Mouse (Mus musculus) lung, postnatal 0 days (tissue): Measurements from ENCODE around the gene Gfer. TPM values are rescaled to one million over a fixed set of nuclear protein-coding genes. Genes with fewer than 3 reads are reported as not detected.

Experiments used
- ATAC-seq: fragments of 200-750 bp; cut with Nextera tagmentation; 2 replicates; pipeline ENCODE4 v1.8.0; 2017; ENCODE audit warnings: moderate library complexity
- DNase-seq: peaks from one replicate; pipeline ENCODE4 v3.0.0-alpha.2; 2016; ENCODE audit warnings: low spot score
- H3K27ac ChIP-seq: fragments of 300-500 bp; sonication (generic); 2 replicates; pipeline ENCODE4 v1.5.1; 2014; ENCODE audit warnings: antibody characterized with exemption, mild to moderate bottlenecking, low read length, mixed read lengths
- H3K27me3 ChIP-seq: fragments of 300-500 bp; sonication (generic); replicated peaks from 2 replicates; pipeline ENCODE4 v1.6.1; 2014; ENCODE audit warnings: low read length, mixed read lengths; ENCODE audit not compliant: insufficient read depth
- H3K36me3 ChIP-seq: fragments of 300-500 bp; sonication (generic); 2 replicates; pipeline ENCODE4 v1.6.1; 2014; ENCODE audit warnings: low read length, mixed read lengths; ENCODE audit not compliant: insufficient read depth
- H3K4me1 ChIP-seq: fragments of 300-500 bp; sonication (generic); 2 replicates; pipeline ENCODE4 v1.6.1; 2014; ENCODE audit warnings: antibody characterized with exemption, low read depth, low read length, mixed read lengths; ENCODE audit not compliant: insufficient read depth
- H3K4me2 ChIP-seq: fragments of 300-500 bp; sonication (generic); replicated peaks from 2 replicates; pipeline ENCODE4 v1.6.1; 2014; ENCODE audit warnings: low read depth, mild to moderate bottlenecking, low read length, moderate library complexity, mixed read lengths
- H3K4me3 ChIP-seq: fragments of 300-500 bp; sonication (generic); 2 replicates; pipeline ENCODE4 v1.5.1; 2014; ENCODE audit warnings: low read depth, low read length
- H3K9ac ChIP-seq: fragments of 300-500 bp; sonication (generic); replicated peaks from 2 replicates; pipeline ENCODE4 v1.6.1; 2014; ENCODE audit warnings: low read depth, mild to moderate bottlenecking
- H3K9me3 ChIP-seq: fragments of 300-500 bp; sonication (generic); 2 replicates; pipeline ENCODE4 v1.6.1; 2016; ENCODE audit warnings: low read length, mixed read lengths
- CTCF ChIP-seq: IDR thresholded peaks from 2 replicates; pipeline ENCODE4 v1.5.1; 2016; ENCODE audit warnings: antibody characterized with exemption, mild to moderate bottlenecking
- EP300 ChIP-seq: IDR thresholded peaks from 2 replicates; pipeline ENCODE4 v1.6.1; 2016; ENCODE audit warnings: antibody characterized with exemption, mild to moderate bottlenecking, control low read depth
- WGBS: fragments of 180-500 bp; shearing (Covaris S2); extraction: QIAGEN DNeasy Blood & Tissue Kit; methylation state at CpG from one replicate; pipeline ENCODE4 v1.1.7; 2014; 5-methylcytosine and 5-hydroxymethylcytosine counted together
- polyA plus RNA-seq: library from polyadenylated mRNA; unstranded; fragments of >200 nt; fragmentation: Nextera tagmentation; extraction: Ambion mirVana; gene quantifications from 2 replicates; pipeline ENCODE4 v1.2.1, GENCODE M21; 2015

Gfer gene
- polyA plus RNA-seq, 1 experiment from 2014 or later, result 26.1 TPM

DNA sequence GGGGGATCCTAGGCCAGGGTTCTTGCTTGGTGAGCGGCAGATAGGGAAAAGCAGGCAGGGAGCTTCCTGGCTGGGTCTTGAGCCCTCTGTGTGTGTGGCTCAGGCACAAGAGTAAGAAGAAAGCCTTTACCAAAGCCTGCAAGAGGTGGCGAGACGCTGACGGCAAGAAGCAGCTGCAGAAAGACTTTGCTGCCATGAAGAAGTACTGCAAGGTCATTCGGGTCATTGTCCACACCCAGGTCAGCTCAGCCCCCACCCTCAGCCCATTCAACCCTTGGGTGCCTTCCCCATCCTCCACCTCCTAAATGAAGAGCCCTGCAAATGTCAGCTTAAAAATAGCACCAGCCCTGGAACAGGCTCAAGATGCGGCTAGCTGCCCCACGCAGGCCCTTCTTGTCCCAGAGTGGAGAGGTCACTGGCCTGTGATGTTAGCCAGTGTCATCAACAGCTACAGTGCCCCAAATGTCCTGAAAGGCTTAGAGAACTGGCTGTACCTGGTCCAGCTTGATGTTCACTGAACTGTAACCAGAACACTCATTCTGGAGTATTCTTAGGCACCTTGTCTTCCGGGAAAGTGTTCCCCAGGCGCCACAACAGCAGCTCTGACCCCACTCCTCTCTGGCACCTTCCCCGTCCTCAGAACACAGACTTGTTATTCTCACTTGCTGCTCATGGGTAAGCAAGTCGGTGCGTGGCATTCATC lies 36.4 kb upstream of the Gfer start:
- ATAC-seq (no peak), DNase-seq (no peak)
- WGBS, result 75% methylated on average over 12 of the region's 12 CpGs
- TF ChIP-seq EP300 (no peak), CTCF (no peak)
- H3K9ac ChIP-seq, result no peak overlapping the region
- no peaks in the 10 kb centered on the region for H3K9me3 ChIP-seq
- no peaks in the 10 kb centered on the region for H3K36me3 ChIP-seq
- H3K4me1 ChIP-seq, result peaks cover 7% of the 10 kb centered on the region; the same call in 1 of the 2 replicates
- no peaks in the 10 kb centered on the region for H3K27me3 ChIP-seq
- H3K4me2 ChIP-seq, result no peak overlapping the region
- H3K27ac ChIP-seq, result no peak overlapping the region
- H3K4me3 ChIP-seq, result no peak overlapping the region

DNA sequence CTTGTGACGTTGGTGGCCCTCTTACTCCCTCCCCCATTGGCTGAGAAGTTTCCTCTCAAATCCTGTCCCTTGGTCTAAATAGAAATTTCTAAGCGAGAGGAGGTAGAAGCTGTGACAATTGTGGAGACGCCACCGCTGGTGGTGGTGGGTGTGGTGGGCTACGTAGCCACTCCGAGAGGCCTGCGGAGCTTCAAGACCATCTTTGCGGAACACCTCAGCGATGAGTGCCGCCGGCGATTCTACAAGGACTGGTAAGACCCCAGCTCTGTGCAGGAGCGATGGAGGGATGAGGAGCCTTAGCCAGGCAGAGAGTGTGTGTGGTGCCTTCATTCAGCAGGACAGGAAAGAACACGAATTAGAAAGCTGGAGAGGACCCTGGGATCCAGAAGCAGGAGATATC lies 34.8 kb upstream of the Gfer start:
- DNase-seq, result no peak
- no peaks in the 10 kb centered on the region for H3K9me3 ChIP-seq
- no peaks in the 10 kb centered on the region for H3K36me3 ChIP-seq
- TF ChIP-seq CTCF, result no peak
- no peak for TF ChIP-seq EP300
- H3K9ac ChIP-seq, result no peak overlapping the region
- no peaks in the 10 kb centered on the region; the same call in 1 of the 2 replicates for H3K4me1 ChIP-seq
- WGBS, result 80% methylated on average over 14 of the region's 14 CpGs
- no peak overlapping the region for H3K4me3 ChIP-seq
- H3K4me2 ChIP-seq, result no peak overlapping the region
- no peak for ATAC-seq
- no peaks in the 10 kb centered on the region for H3K27me3 ChIP-seq
- H3K27ac ChIP-seq, result no peak overlapping the region

DNA sequence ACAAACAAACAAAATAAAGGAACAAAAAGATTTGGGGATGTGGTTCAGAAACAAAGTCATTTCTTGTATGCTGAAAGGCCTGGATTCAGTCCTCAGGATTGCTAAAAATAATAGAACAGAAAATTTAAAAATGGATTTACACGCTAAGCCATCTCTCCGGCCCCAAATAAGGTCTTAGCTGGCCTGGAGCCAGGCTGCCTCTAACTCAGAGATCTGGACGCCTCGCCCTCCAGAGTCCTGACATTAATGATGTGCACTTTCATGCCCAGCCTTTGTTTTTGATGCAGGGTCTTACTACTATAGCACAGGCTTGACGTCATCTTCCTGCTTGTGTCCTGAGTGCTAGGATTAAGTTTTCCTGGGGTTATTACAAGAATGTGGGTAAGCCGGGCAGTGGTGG lies 33.1 kb upstream of the Gfer start:
- Histone ChIP-seq H3K27ac (no peak overlapping the region), H3K4me2 (no peak overlapping the region), H3K36me3 (no peaks in the 10 kb centered on the region), H3K27me3 (no peaks in the 10 kb centered on the region), H3K4me1 (no peaks in the 10 kb centered on the region), H3K9ac (no peak overlapping the region), H3K9me3 (no peaks in the 10 kb centered on the region), H3K4me3 (no peak overlapping the region)
- 60% methylated on average over 6 of the region's 6 CpGs for WGBS
- TF ChIP-seq EP300, result no peak
- TF ChIP-seq CTCF, result no peak
- ATAC-seq, result no peak
- DNase-seq, result no peak

DNA sequence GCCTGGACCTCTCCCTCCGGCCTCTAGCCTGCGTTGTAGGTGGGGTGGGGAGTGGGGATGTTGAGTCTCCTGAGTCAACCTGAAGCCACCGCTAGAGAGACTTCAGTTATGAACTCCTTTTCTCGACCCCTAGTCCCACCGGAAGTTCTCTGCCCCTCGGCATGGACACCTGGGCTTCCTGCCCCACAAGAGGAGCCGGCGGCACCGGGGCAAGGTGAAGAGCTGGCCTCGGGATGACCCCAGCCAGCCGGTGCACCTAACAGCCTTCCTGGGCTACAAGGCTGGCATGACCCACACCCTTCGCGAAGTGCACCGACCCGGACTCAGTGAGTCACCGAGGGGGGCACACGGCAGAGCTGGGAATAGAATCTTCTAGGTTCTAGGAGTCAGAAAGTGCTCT lies 32.2 kb upstream of the Gfer start:
- H3K4me2 ChIP-seq, result no peak overlapping the region
- no peaks in the 10 kb centered on the region for H3K27me3 ChIP-seq
- peaks cover 5% of the 10 kb centered on the region; the same call in 1 of the 2 replicates for H3K4me1 ChIP-seq
- no peaks in the 10 kb centered on the region for H3K9me3 ChIP-seq
- DNase-seq, result no peak
- H3K4me3 ChIP-seq, result no peak overlapping the region
- no peaks in the 10 kb centered on the region for H3K36me3 ChIP-seq
- WGBS, result 60% methylated on average over 17 of the region's 17 CpGs
- ATAC-seq, result no peak
- no peak overlapping the region for H3K9ac ChIP-seq
- TF ChIP-seq EP300, result no peak
- TF ChIP-seq CTCF, result no peak
- H3K27ac ChIP-seq, result no peak overlapping the region

DNA sequence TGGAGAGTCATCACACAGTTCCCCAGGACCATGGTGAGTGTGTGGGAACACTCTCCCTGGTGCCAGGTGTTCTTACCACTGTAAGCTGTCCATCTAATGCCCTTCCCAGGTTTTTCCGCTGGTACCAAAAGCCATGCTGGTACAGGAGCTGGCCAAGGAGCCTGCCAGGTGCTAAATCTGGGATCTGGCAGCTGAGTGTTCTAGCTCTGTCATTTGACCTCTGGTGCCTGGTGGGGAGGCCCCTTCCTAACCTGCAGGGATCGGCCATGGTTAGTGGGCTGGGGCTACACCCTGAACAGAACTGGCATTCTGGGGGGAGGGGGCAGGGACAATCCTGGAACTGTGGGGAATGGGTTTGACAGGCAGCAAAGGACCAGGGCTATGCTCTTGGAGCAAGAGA lies 31.7 kb upstream of the Gfer start, which contains the start of gene Rpl3l:
TSS of gene Rpl3l (plus strand) at position 203 of the 400 bp plus-strand sequence.
- no peak for ATAC-seq
- Histone ChIP-seq H3K4me1 (peaks cover 7% of the 10 kb centered on the region; the same call in 1 of the 2 replicates), H3K9ac (no peak within 1 kb of the TSS), H3K4me2 (no peak within 1 kb of the TSS), H3K27ac (no peak within 1 kb of the TSS), H3K4me3 (no peak within 1 kb of the TSS), H3K27me3 (no peaks in the 10 kb centered on the region), H3K9me3 (no peaks in the 10 kb centered on the region), H3K36me3 (no peaks in the 10 kb centered on the region)
- no peak for DNase-seq
- WGBS, result 57% methylated on average over 2 of the region's 2 CpGs
- no peak for TF ChIP-seq EP300
- no peak for TF ChIP-seq CTCF

DNA sequence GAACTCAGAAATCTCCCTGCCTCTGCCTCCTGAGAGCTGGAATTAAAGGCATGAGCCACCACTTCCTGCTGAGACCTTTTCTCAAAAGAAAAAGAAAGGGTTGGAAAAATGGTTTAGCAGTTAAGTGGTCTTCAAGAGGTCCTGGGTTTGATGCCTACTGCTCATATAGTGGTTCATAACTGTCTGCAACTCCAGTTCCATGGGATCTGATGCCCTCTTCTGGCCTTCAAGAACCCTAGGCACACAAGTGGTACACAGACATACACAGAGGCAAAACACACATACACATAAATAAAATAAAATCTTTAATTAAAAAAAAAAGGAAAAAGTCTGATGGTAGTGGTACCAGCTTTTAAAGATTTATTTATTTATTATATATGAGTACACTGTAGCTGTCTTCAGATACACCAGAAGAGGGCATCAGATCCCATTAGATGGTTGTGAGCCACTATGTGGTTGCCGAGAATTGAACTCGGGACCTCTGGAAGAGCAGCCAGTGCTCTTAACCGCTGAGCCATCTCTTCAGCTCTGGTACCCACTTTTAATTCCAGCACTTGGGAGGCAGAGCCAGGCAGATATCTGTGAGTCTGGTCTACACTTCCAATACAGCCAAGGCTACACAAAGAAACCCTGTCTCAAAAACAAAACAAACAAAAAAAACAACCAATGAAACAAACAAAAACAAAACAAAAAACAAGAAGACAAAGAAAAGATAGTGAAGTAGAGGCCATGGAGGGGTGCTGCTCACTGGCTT lies 29.9 kb upstream of the Gfer start:
- H3K9me3 ChIP-seq, result no peaks in the 10 kb centered on the region
- no peak overlapping the region for H3K4me2 ChIP-seq
- H3K9ac ChIP-seq, result no peak overlapping the region
- DNase-seq, result no peak
- H3K36me3 ChIP-seq, result peaks cover 11% of the 10 kb centered on the region; the same call in 1 of the 2 replicates
- no peak overlapping the region for H3K4me3 ChIP-seq
- no peak for ATAC-seq
- no peak overlapping the region for H3K27ac ChIP-seq
- peaks cover 7% of the 10 kb centered on the region; the same call in 1 of the 2 replicates for H3K4me1 ChIP-seq
- no peak for TF ChIP-seq EP300
- TF ChIP-seq CTCF, result no peak
- H3K27me3 ChIP-seq, result no peaks in the 10 kb centered on the region
- WGBS, result 71% methylated on average over 3 of the region's 3 CpGs
